Mouse (Mus musculus): Measurements from ENCODE around the gene Scmh1. TPM values are rescaled to one million over a fixed set of nuclear protein-coding genes. Genes with fewer than 3 reads are reported as not detected.

Gene Scmh1
- total and polyA plus RNA-seq, 3 experiments: 48.1 to 67.9 (median 53.1) TPM

DNA sequence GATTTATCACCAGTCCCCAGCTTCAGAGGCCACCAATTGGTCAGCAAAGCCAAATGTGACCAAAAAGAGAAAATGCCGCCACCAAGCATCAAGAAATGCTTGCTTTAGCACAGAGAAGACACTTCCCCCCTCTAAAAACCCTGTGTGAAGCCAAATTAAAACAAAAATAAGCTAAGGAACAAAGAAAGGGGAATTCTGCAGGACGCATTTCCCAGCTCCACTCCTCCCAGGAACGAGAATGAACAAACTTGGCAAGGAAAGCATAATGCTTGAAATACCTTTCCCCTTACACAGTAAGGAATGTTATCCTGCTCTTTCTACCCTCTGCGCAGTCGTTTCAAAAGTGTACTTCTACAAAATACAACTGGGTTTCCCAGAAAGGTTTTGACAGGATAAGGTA lies 162.9 kb downstream of the Scmh1 start:
- peak in 1 of 2 experiments; percentile 16 for DNase-seq
- WGBS: 6% methylated on average over 5 of the region's 5 CpGs
- intact Hi-C loops (cut with DNase I): no loop called here

GRCm38 (mm10) chr4:120569025-120569424 lies 163.9 kb downstream of the Scmh1 start:
- no peak overlapping the region; the same call in 1 of the 2 replicates for H3K9ac ChIP-seq (ENCODE audit: low read depth, low read length)
- peak; percentile 18 to 24 for DNase-seq
- H3K27me3 ChIP-seq (ENCODE audit: control insufficient read depth, insufficient read depth, low read length): no peaks in the 10 kb centered on the region
- WGBS: 6% methylated on average over 4 of the region's 4 CpGs
- H3K27ac ChIP-seq: peak overlapping the region; percentile 96
- H3K36me3 ChIP-seq (ENCODE audit: control insufficient read depth, insufficient read depth, low read length): peaks cover 13% of the 10 kb centered on the region; the same call in 1 of the 2 replicates
- TF ChIP-seq CTCF (IDR thresholded peaks at IDR 0.05) (no peak), EP300 (IDR thresholded peaks at IDR 0.05; ENCODE audit: insufficient read depth, low read depth, low read length) (no peak), POLR2A (IDR thresholded peaks at IDR 0.05; ENCODE audit: insufficient read depth, low read depth, low read length) (no peak)
- peak overlapping the region; percentile 99 for H3K4me3 ChIP-seq
- no peaks in the 10 kb centered on the region for H3K79me2 ChIP-seq (replicated peaks; ENCODE audit: control insufficient read depth, insufficient read depth, low read length)
- H3K4me1 ChIP-seq (ENCODE audit: control insufficient read depth, insufficient read depth, low read length): no peaks in the 10 kb centered on the region
- intact Hi-C loops (cut with DNase I): no loop called here

More for the DNA sequence above, 162.9 kb downstream of the Scmh1 start:
- no peak overlapping the region; the same call in 1 of the 2 replicates for H3K9ac ChIP-seq (ENCODE audit: low read depth, low read length)
- H3K27ac ChIP-seq: peak overlapping the region; percentile 68
- peak overlapping the region; percentile 19; the same call in 1 of the 2 replicates for H3K4me3 ChIP-seq
- TF ChIP-seq CTCF (IDR thresholded peaks at IDR 0.05) (no peak), POLR2A (IDR thresholded peaks at IDR 0.05; ENCODE audit: insufficient read depth, low read depth, low read length) (no peak), EP300 (IDR thresholded peaks at IDR 0.05; ENCODE audit: insufficient read depth, low read depth, low read length) (no peak)
- H3K4me1 ChIP-seq (ENCODE audit: control insufficient read depth, insufficient read depth, low read length): no peaks in the 10 kb centered on the region
- H3K27me3 ChIP-seq (ENCODE audit: control insufficient read depth, insufficient read depth, low read length): no peaks in the 10 kb centered on the region
- H3K36me3 ChIP-seq (ENCODE audit: control insufficient read depth, insufficient read depth, low read length): peaks cover 13% of the 10 kb centered on the region; the same call in 1 of the 2 replicates
- H3K79me2 ChIP-seq (replicated peaks; ENCODE audit: control insufficient read depth, insufficient read depth, low read length): peaks cover 1% of the 10 kb centered on the region; the same call in 1 of the 2 replicates

DNA sequence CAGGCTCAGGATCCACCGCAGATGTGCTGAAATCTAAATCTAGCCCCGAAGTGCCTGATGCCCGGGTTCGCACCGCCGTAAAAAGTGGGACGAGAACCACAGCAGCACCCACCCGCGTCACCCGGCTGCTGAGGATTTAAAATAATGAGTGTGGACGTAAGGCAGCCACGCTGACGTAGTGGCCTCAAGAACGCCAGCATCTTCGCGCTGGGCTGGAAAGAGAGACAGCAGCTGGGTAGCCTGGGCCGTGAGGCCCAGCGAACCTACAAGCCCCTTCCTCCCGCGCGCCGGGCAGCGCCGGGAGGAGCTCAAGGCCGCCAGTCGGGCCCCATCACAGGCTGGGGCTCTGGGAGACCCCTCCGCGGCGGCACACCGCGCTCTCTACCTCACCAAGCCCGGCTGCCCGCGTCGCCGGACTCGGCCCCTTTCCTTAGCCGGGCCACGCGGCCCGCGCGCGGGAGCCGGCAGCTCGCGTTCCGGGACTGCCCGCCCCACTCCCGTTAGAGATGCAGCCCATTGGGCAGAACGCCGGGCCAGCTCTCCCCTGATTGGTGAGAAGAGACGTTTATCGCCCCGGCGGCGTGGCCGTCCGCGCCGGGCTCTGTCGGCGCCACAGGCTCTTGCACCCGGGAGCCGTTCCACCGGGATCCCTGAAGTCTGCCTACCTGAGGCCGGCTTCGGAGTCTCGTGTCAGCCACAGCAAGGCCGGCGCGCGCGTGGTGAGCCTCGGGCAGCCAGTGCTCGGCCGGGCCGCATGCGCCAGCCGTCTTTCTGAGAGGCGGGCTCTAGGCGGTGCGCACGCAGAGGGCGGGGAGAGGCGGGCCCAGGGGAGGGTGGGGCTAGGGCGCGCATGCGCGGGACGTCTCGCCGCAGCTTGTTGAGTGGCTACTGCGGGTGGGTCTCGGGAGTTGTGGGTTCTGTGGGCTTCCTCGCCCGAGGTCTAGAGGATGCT lies 164.7 kb downstream of the Scmh1 start, which contains the start of gene Ctps:
Gene Ctps, minus strand, starts transcription at position 791 of the 952 bp plus-strand sequence.
- Histone ChIP-seq H3K79me2 (replicated peaks; ENCODE audit: control insufficient read depth, insufficient read depth, low read length) (no peaks in the 10 kb centered on the region), H3K36me3 (ENCODE audit: control insufficient read depth, insufficient read depth, low read length) (peaks cover 13% of the 10 kb centered on the region; the same call in 1 of the 2 replicates), H3K4me1 (ENCODE audit: control insufficient read depth, insufficient read depth, low read length) (no peaks in the 10 kb centered on the region), H3K9ac (ENCODE audit: low read depth, low read length) (peak within 1 kb of the TSS; percentile 88), H3K27me3 (ENCODE audit: control insufficient read depth, insufficient read depth, low read length) (no peaks in the 10 kb centered on the region), H3K4me3 (peak within 1 kb of the TSS; percentile 99), H3K27ac (peak within 1 kb of the TSS; percentile 96)
- intact Hi-C loops (cut with DNase I): no loop called here
- under 1% methylated on average over 97 of the region's 97 CpGs for WGBS
- no peak for TF ChIP-seq EP300 (IDR thresholded peaks at IDR 0.05; ENCODE audit: insufficient read depth, low read depth, low read length)
- no peak for TF ChIP-seq CTCF (IDR thresholded peaks at IDR 0.05)
- peak; percentile 94 for TF ChIP-seq POLR2A (IDR thresholded peaks at IDR 0.05; ENCODE audit: insufficient read depth, low read depth, low read length)
- DNase-seq: peak; percentile 96 to 97

DNA sequence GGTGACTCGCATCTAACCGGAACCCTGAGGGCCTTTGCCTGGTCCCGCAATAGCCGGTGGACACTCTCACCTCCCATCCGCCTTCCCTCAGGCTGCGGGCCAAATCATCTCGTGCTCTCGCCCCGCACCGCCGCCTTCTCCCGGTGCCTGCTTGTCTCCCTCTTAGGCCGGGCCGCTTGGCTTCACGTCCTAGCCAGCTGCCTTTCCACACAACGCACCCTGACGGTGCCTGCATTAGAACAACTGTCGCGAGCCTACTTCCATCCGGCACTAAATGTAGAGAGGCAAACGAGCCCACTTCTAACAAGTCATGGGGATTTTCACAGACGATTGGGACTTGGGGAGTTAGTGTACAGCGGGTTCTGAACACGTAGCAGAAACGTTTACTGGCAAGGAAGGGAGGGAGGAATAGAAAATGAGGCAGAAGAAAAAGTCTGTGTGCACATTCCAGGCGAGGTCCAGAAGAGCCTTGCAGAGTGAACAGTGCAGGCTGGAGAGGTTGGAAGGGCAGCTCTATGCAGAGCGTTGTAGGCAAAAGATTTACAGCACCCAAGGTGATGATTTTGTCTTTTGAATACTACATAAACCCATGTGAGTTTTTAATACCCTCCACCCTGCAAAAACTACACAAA lies 165.5 kb downstream of the Scmh1 start:
- DNase-seq: no peak

GRCm38 (mm10) chr4:120571070-120571464 lies 166.0 kb downstream of the Scmh1 start:
- Histone ChIP-seq H3K79me2 (replicated peaks; ENCODE audit: control insufficient read depth, insufficient read depth, low read length) (no peaks in the 10 kb centered on the region), H3K27me3 (ENCODE audit: control insufficient read depth, insufficient read depth, low read length) (no peaks in the 10 kb centered on the region), H3K9ac (ENCODE audit: low read depth, low read length) (no peak overlapping the region), H3K36me3 (ENCODE audit: control insufficient read depth, insufficient read depth, low read length) (peaks cover 13% of the 10 kb centered on the region; the same call in 1 of the 2 replicates), H3K4me3 (no peak overlapping the region; the same call in 1 of the 2 replicates), H3K27ac (peak overlapping the region; percentile 96), H3K4me1 (ENCODE audit: control insufficient read depth, insufficient read depth, low read length) (no peaks in the 10 kb centered on the region)
- DNase-seq: no peak
- 46% methylated on average over 3 of the region's 3 CpGs for WGBS
- TF ChIP-seq CTCF (IDR thresholded peaks at IDR 0.05): no peak
- TF ChIP-seq EP300 (IDR thresholded peaks at IDR 0.05; ENCODE audit: insufficient read depth, low read depth, low read length): no peak
- intact Hi-C loops (cut with DNase I): no loop called here

More for the DNA sequence above, 165.5 kb downstream of the Scmh1 start:
- WGBS: under 1% methylated on average over 27 of the region's 27 CpGs
- peak overlapping the region; percentile 96 for H3K27ac ChIP-seq
- no peaks in the 10 kb centered on the region for H3K79me2 ChIP-seq (replicated peaks; ENCODE audit: control insufficient read depth, insufficient read depth, low read length)
- H3K9ac ChIP-seq (ENCODE audit: low read depth, low read length): peak overlapping the region; percentile 88
- H3K27me3 ChIP-seq (ENCODE audit: control insufficient read depth, insufficient read depth, low read length): no peaks in the 10 kb centered on the region
- no peaks in the 10 kb centered on the region for H3K4me1 ChIP-seq (ENCODE audit: control insufficient read depth, insufficient read depth, low read length)
- peak overlapping the region; percentile 99 for H3K4me3 ChIP-seq
- TF ChIP-seq POLR2A (IDR thresholded peaks at IDR 0.05; ENCODE audit: insufficient read depth, low read depth, low read length) (no peak), EP300 (IDR thresholded peaks at IDR 0.05; ENCODE audit: insufficient read depth, low read depth, low read length) (no peak), CTCF (IDR thresholded peaks at IDR 0.05) (no peak)
- intact Hi-C loops (cut with DNase I): no loop called here
- peaks cover 13% of the 10 kb centered on the region; the same call in 1 of the 2 replicates for H3K36me3 ChIP-seq (ENCODE audit: control insufficient read depth, insufficient read depth, low read length)
